Comparison of ENCODE assay signal across 26 mouse cellular contexts in genomic region chr11:87015691-87016090, GRCm38 (mm10). TPM values are rescaled to one million over a fixed set of nuclear protein-coding genes. Genes with fewer than 3 reads are reported as not detected.
DNase-seq lines count a peak whose midpoint lies in the region; ATAC-seq lines count a peak whose summit lies in the region.
"Had no signal": no experiment of that assay in that cellular context is flagged by ENCODE, and none has a peak within 500 bp of the region (broad histone marks: within the 10 kb centered on the region; RNA-seq: fewer than 3 reads in every experiment).

No protein-coding gene starts in this region.

- 60% methylated on average over 3 of the region's 3 CpGs for WGBS in heart, embryonic 14.5 days

- H3K4me2 ChIP-seq in heart, embryonic 14.5 days (ENCODE audit: low read length), result no peak overlapping the region
- H3K4me2 ChIP-seq: hindbrain, embryonic 12.5 days; limb, embryonic 13.5 days; liver, embryonic 13.5 days; lung, embryonic 15.5 days; neural tube, embryonic 13.5 days had no signal

- peak; percentile 47; the same call in 1 of the 2 replicates for ATAC-seq in heart, embryonic 14.5 days (ENCODE audit: insufficient number of reproducible peaks, insufficient read depth, low FRiP score, low read depth)
- ATAC-seq in megakaryocyte-erythroid progenitor cell, adult 5-6 weeks (replicated peaks; ENCODE audit: low FRiP score, low TSS enrichment, poor library complexity, severe bottlenecking), result no peak
- ATAC-seq: activated CD4-positive, CD25-positive, alpha-beta regulatory T cell, adult 4 months; forebrain, embryonic 16.5 days; intestine, postnatal 0 days; midbrain, embryonic 16.5 days had no signal

- no peaks in the 10 kb centered on the region for H3K27me3 ChIP-seq in heart, embryonic 14.5 days (ENCODE audit: control insufficient read depth, insufficient read depth, low read length)
- H3K27me3 ChIP-seq: hindbrain, embryonic 12.5 days; limb, embryonic 13.5 days; liver, embryonic 13.5 days; lung, embryonic 15.5 days; neural tube, embryonic 13.5 days had no signal

- H3K4me1 ChIP-seq in heart, embryonic 14.5 days (ENCODE audit: control insufficient read depth in 2 of 2, insufficient read depth in 2 of 2, low read length in 2 of 2), result no peaks in the 10 kb centered on the region
- H3K4me1 ChIP-seq: forebrain, embryonic 10.5 days; hindbrain, embryonic 12.5 days; liver, embryonic 13.5 days; lung, embryonic 15.5 days; midbrain, embryonic 10.5 days; neural tube, embryonic 13.5 days had no signal

- DNase-seq in heart, postnatal 4 days, result no peak
- DNase-seq in kidney, postnatal 14 days, result peak; percentile 31
- DNase-seq in kidney, postnatal 4 days, result no peak
- peak; percentile 62 for DNase-seq in lung, postnatal 10 days
- no peak for DNase-seq in liver
- DNase-seq: adrenal gland, adult 8-10 months; cerebellum, adult 18-20 months; cerebellum, postnatal 14 days; gastrocnemius, postnatal 14 days; liver, embryonic 13.5 days; retina, postnatal 1 day; right cerebral cortex, postnatal 25 days; spleen, adult 18-20 months had no signal

- no peaks in the 10 kb centered on the region for H3K36me3 ChIP-seq in heart, embryonic 14.5 days (ENCODE audit: control insufficient read depth, insufficient read depth, low read length)
- H3K36me3 ChIP-seq: forebrain, embryonic 10.5 days; hindbrain, embryonic 12.5 days; limb, embryonic 13.5 days; liver, embryonic 13.5 days; lung, embryonic 15.5 days; midbrain, embryonic 10.5 days; neural tube, embryonic 13.5 days had no signal

- H3K4me3 ChIP-seq in heart, embryonic 14.5 days (ENCODE audit: control insufficient read depth in 1 of 2, insufficient read depth in 1 of 2, low read depth in 1 of 2, low read length in 2 of 2), result no peak overlapping the region
- H3K4me3 ChIP-seq: forebrain, embryonic 10.5 days; hindbrain, embryonic 12.5 days; limb, embryonic 13.5 days; liver, embryonic 13.5 days; lung, embryonic 15.5 days; midbrain, embryonic 10.5 days; myocyte; neural tube, embryonic 13.5 days had no signal

- H3K27ac ChIP-seq in heart, embryonic 14.5 days (replicated peaks in 1 of 2; ENCODE audit: control insufficient read depth in 1 of 2, insufficient read depth in 1 of 2, low read depth in 2 of 2, low read length in 2 of 2), result no peak overlapping the region; a peak in 1 of 4 replicates
- H3K27ac ChIP-seq: forebrain, embryonic 10.5 days; hindbrain, embryonic 12.5 days; limb, embryonic 13.5 days; liver, embryonic 13.5 days; lung, embryonic 15.5 days; midbrain, embryonic 10.5 days; neural tube, embryonic 13.5 days had no signal

- H3K9ac ChIP-seq in heart, embryonic 14.5 days (ENCODE audit: low read length), result no peak overlapping the region
- H3K9ac ChIP-seq: hindbrain, embryonic 12.5 days; limb, embryonic 13.5 days; liver, embryonic 13.5 days; lung, embryonic 15.5 days; neural tube, embryonic 13.5 days had no signal

- H3K9me3 ChIP-seq in heart, embryonic 14.5 days (ENCODE audit: control insufficient read depth, low read length), result peaks cover 3% of the 10 kb centered on the region; the same call in 1 of the 2 replicates
- H3K9me3 ChIP-seq: forebrain, embryonic 10.5 days; hindbrain, embryonic 12.5 days; limb, embryonic 13.5 days; liver, embryonic 13.5 days; lung, embryonic 15.5 days; midbrain, embryonic 10.5 days; neural tube, embryonic 13.5 days had no signal

RNA-seq across cellular contexts. Expression of gene Ypel2, which starts 22.2 kb away (rescaled TPM):
- 22.8 and 23.5 TPM in 2 replicates for polyA plus RNA-seq in heart, embryonic 14.5 days (2014; fragmentation: Nextera tagmentation; extraction: Ambion mirVana)
- 10 to 100 TPM; 18.9 to 22.7 TPM for total RNA-seq in heart, postnatal 4 days (2021)
- 0.79 and 1.0 TPM in 2 replicates for total RNA-seq in megakaryocyte-erythroid progenitor cell, adult 5-6 weeks (2014; fragmentation: Nextera tagmentation)
- total RNA-seq in megakaryocyte-erythroid progenitor cell, adult 5-6 weeks (2017), result 1.0 TPM in 2 replicates

RNA-seq across cellular contexts. Expression of gene Gdpd1, which starts 58.2 kb away (rescaled TPM):
- polyA plus RNA-seq in heart, embryonic 14.5 days (2014; fragmentation: Nextera tagmentation; extraction: Ambion mirVana), result 28.6 and 30.1 TPM in 2 replicates
- total RNA-seq in heart, postnatal 4 days (2021), result 10 to 100 TPM; 11.5 to 13.6 TPM
- total RNA-seq in megakaryocyte-erythroid progenitor cell, adult 5-6 weeks (2014; fragmentation: Nextera tagmentation), result 4.6 and 4.9 TPM in 2 replicates
- 6.4 and 7.4 TPM in 2 replicates for total RNA-seq in megakaryocyte-erythroid progenitor cell, adult 5-6 weeks (2017)

Comparison
In these comparisons a context has a peak if more than half of its experiments do, and no peak if none do; other contexts are left out.
1. DNase-seq: peak in kidney, postnatal 14 days (single experiment) and lung, postnatal 10 days (single experiment); none in heart, postnatal 4 days (single experiment), kidney, postnatal 4 days (0 of 2) and liver (single experiment).
2. RNA of gene Ypel2, which starts 22.2 kb away (total RNA-seq): 18.9 to 22.7 TPM in heart, postnatal 4 days; 0.79 to 1.0 TPM in megakaryocyte-erythroid progenitor cell, adult 5-6 weeks; every median in the first group is over 4 times any median in the second.